Mouse (Mus musculus): ENCODE results near the gene Wdr27. TPM values are rescaled to one million over a fixed set of nuclear protein-coding genes. Genes with fewer than 3 reads are reported as not detected.
"Not testable (repeated sequence)": the region's sequence is repeated elsewhere in the genome, so short reads cannot be mapped to it uniquely, and the experiment has no call there.

Wdr27 gene
- total RNA-seq (2014; fragmentation: Nextera tagmentation) (2.4 TPM in 1 of 2 replicates, not detected in the other), total RNA-seq (2017) (3.8 and 5.8 TPM in 2 replicates)

- ATAC-seq (replicated peaks; ENCODE audit: low FRiP score, low TSS enrichment, poor library complexity, severe bottlenecking) = peak; percentile 97
These were observed at the start of gene Wdr27, which contains the start of gene 1600012H06Rik for GRCm38 (mm10) chr17:14943009-14943728. Gene Wdr27 (minus strand): TSS chr17:14943158. Gene 1600012H06Rik (plus strand): TSS chr17:14943184.

- ATAC-seq (replicated peaks; ENCODE audit: low FRiP score, low TSS enrichment, poor library complexity, severe bottlenecking) = not testable (repeated sequence)
These were observed 49.7 kb upstream of the Wdr27 start for GRCm38 (mm10) chr17:14992522-14993138.

GRCm38 (mm10) chr17:14990116-14990702, 47.3 kb upstream of the Wdr27 start:
- not testable (repeated sequence) for ATAC-seq (replicated peaks; ENCODE audit: low FRiP score, low TSS enrichment, poor library complexity, severe bottlenecking)

GRCm38 (mm10) chr17:14978362-14979038, 35.5 kb upstream of the Wdr27 start, which contains the start of the genes 9030025P20Rik and Gm3417:
Gene 9030025P20Rik (plus strand): TSS chr17:14978468.
Gene Gm3417 (minus strand): TSS chr17:14978790.
- ATAC-seq (replicated peaks; ENCODE audit: low FRiP score, low TSS enrichment, poor library complexity, severe bottlenecking) = peak; percentile 93

DNA sequence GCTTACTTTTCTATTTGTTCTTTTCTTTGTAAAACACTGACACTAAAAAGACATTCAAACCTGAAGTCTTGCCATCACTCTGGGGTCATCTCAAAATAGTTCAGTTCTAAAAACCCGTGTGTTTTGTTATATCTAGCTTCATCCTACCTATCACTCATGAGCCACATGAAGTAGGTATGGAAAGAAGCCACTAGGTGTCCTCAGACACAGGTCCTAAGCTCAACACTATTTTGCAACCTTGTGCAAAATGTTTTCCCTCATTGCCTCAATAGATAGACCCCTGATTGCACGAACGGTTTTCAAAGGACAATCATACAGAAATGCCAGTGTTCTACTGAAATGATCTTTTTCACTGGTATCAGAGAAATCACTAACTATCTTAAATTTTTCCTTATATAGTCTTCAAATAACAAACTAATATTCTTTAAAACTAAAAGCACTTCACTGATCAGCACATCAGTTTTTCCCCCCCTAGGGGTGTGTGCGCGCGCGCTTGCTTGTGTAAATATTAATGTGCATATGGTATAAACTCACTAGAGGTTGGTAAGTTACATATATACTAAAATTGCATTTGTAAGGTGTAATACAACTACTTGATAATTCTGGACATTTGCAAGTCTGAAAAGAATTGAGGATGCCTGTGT, 34.9 kb upstream of the Wdr27 start:
- peak; percentile 81 for ATAC-seq (replicated peaks; ENCODE audit: low FRiP score, low TSS enrichment, poor library complexity, severe bottlenecking)

- ATAC-seq (replicated peaks; ENCODE audit: low FRiP score, low TSS enrichment, poor library complexity, severe bottlenecking) = peak; percentile 82
These were observed 25.5 kb upstream of the Wdr27 start for GRCm38 (mm10) chr17:14968373-14968913.

DNA sequence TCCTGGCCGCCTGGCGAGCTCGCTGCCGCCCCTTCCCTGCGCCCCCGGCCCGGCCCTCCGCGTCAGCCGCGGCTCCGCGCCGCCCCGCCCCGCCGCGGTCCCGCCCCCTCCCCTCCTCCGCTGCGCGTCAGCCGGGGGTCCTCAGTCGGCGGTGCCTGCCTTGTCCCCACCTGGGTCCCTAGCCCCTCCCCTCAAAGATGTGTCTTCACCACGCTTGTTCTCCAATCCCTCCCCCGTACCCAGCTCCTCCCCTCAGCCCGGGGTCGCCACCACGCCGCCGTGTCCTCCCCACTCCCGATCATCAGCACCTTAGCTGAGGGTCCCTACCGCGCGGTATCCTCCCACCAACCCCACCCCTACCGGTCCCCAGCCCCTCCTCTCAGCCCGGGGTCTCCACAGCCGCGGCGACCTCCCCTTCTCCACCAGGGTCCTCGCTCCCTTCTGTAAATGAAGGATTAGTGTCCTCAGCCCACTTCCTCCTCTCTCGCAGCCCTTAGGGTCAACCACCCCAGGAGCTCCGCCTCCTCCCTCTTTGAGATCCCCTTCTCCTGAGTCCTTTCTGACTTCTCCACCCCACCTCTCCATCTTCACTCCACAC, 18.7 kb upstream of the Wdr27 start:
- peak; percentile 31 for ATAC-seq (replicated peaks; ENCODE audit: low FRiP score, low TSS enrichment, poor library complexity, severe bottlenecking)

GRCm38 (mm10) chr17:14960951-14961556, 18.1 kb upstream of the Wdr27 start, which contains the start of gene Phf10:
Gene Phf10 (minus strand): TSS chr17:14961273.
- not testable (repeated sequence) for ATAC-seq (replicated peaks; ENCODE audit: low FRiP score, low TSS enrichment, poor library complexity, severe bottlenecking)

- ATAC-seq (replicated peaks; ENCODE audit: low FRiP score, low TSS enrichment, poor library complexity, severe bottlenecking) = no peak
These were observed 17.6 kb upstream of the Wdr27 start for GRCm38 (mm10) chr17:14960520-14960919.

DNA sequence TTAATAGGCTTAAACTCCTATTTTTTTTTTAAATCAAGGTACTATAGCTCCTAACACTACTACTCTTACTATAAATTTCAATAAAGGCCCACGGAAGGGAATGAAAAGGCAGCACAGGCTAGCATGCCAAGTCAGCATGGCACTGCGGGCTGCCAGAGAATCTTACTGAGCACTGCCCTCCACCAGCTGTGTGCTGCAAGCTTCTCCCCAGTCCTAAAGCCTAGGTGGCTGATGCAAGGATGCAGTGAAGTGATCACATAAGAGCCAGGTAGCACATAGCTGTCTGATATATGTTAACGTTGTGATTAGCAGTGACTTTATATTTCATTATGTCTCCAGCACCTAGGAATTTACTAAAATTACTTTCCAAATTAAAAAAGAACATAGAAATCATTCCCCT, 17.0 kb upstream of the Wdr27 start:
- peak; percentile 31; the same call in 1 of the 2 replicates for ATAC-seq (replicated peaks; ENCODE audit: low FRiP score, low TSS enrichment, poor library complexity, severe bottlenecking)

DNA sequence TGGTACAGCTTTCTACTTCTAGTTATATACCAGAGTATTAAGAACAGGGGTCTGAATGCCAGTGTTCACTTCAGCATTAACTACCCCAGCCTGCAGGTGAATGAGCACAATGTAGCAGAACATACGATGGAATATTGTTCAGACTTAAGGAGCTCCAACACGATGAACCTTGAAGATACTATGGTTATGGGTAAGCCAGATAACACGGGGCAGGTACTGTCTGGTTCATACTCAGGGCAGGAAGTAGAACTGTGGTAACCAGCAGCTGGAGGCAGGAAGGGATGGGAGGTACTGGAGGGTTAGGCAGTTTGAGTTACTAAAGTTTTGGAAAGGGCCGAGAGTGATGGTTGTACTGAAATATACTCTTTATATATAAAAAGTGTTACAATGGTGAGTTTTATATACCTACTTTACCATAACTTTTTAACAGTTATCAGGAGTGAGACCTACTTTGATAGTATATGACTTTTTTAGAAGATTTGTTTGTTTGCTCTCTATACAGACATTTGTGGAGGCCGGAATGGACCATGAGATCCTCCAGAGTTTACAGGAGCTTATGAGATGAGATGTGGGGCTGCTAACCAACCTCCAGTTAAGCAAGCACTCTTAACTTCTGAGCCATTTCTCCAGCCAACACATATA, 15.8 kb upstream of the Wdr27 start:
- ATAC-seq (replicated peaks; ENCODE audit: low FRiP score, low TSS enrichment, poor library complexity, severe bottlenecking) = 0 out of 2 replicates have a peak, but pooled peaks have one; percentile 21

- ATAC-seq (replicated peaks; ENCODE audit: low FRiP score, low TSS enrichment, poor library complexity, severe bottlenecking) = peak; percentile 77
These were observed 10.5 kb upstream of the Wdr27 start for GRCm38 (mm10) chr17:14953452-14953851.

DNA sequence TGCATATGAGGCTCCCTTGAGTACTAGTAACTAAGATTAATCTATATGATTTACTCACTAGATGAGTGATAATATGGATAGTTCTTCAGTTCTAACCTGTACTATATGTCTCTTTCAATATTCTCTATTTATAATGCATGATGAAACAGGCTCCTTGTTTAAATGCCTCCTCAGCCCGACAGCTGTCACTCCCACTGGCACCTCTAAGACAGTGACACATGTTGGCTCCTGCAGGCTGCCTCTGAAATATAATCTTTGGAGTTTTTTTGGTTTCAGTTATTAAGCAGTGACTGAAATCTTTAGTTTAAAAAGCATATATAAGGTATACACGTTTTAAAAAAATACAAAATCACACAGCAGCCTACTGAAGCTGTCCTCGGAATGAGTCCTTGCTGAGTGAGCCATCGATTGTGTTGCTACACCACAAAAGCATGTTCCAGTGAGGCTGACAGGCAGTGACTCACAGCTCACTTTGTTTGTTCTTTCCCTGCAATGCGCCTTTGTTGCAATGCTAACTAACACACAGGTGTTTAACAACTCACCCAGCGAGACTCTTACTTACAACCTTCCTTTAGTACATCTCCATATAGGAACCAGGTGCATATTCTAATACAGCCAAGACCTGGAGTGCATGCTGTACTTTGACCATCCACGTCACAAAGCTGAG, 6.3 kb upstream of the Wdr27 start:
- ATAC-seq (replicated peaks; ENCODE audit: low FRiP score, low TSS enrichment, poor library complexity, severe bottlenecking) = no peak

- ATAC-seq (replicated peaks; ENCODE audit: low FRiP score, low TSS enrichment, poor library complexity, severe bottlenecking) = no peak
These were observed 1.6 kb upstream of the Wdr27 start for GRCm38 (mm10) chr17:14944551-14944950.

GRCm38 (mm10) chr17:14943729-14944059, 736 bp upstream of the Wdr27 start:
- peak; percentile 42 for ATAC-seq (replicated peaks; ENCODE audit: low FRiP score, low TSS enrichment, poor library complexity, severe bottlenecking)

DNA sequence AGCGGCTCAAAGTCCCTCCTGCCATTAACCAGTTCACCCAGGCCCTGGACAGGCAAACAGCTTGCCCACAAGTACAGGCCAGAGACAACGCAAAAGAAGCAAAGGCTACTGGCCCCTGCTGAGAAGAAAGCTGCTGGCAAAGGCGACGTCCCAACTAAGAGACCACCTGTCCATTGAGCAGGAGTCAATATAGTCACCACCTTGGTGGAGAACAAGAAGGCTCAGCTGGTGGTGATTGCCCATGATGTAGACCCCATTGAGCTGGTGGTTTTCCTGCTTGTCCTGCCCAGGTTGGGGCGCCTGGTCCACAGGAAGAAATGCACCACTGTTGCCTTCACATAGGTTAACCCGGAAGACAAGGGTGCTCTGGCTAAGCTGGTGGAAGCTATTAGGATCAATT, 777 bp downstream of the Wdr27 start:
- ATAC-seq (replicated peaks; ENCODE audit: low FRiP score, low TSS enrichment, poor library complexity, severe bottlenecking) = not testable (repeated sequence)
